Mouse (Mus musculus): Measurements from ENCODE around the gene Gm7168. TPM values are rescaled to one million over a fixed set of nuclear protein-coding genes. Genes with fewer than 3 reads are reported as not detected.
A peak's percentile ranks its signal among the peaks of the same experiment; 100 is the strongest.

Gm7168 gene
- polyA plus RNA-seq, 1 experiment from 2014 or later = not detected

GRCm38 (mm10) chr17:13913951-13914350, 34.2 kb upstream of the Gm7168 start:
- no peaks in the 10 kb centered on the region for H3K36me3 ChIP-seq (ENCODE audit: control insufficient read depth, insufficient read depth, low read length)
- 25% methylated on average over 4 of the region's 4 CpGs for WGBS
- no peak overlapping the region for H3K4me2 ChIP-seq (replicated peaks; ENCODE audit: low read depth)
- H3K9me3 ChIP-seq (ENCODE audit: control insufficient read depth, low read length) = no peaks in the 10 kb centered on the region
- TF ChIP-seq CTCF (IDR thresholded peaks at IDR 0.05; ENCODE audit: low read depth) (no peak), EP300 (optimal IDR thresholded peaks at IDR 0.05) (no peak)
- H3K9ac ChIP-seq (ENCODE audit: low read length) = no peak overlapping the region
- H3K27me3 ChIP-seq (ENCODE audit: control insufficient read depth, insufficient read depth, low read length) = no peaks in the 10 kb centered on the region
- ATAC-seq (ENCODE audit: low FRiP score, low TSS enrichment) = no peak
- no peak for DNase-seq (ENCODE audit: low spot score)
- peak overlapping the region; percentile 30; the same call in 1 of the 2 replicates for H3K27ac ChIP-seq (replicated peaks)
- no peaks in the 10 kb centered on the region for H3K4me1 ChIP-seq (replicated peaks; ENCODE audit: control insufficient read depth, insufficient read depth)
- H3K4me3 ChIP-seq (ENCODE audit: low read depth, low read length) = no peak overlapping the region

DNA sequence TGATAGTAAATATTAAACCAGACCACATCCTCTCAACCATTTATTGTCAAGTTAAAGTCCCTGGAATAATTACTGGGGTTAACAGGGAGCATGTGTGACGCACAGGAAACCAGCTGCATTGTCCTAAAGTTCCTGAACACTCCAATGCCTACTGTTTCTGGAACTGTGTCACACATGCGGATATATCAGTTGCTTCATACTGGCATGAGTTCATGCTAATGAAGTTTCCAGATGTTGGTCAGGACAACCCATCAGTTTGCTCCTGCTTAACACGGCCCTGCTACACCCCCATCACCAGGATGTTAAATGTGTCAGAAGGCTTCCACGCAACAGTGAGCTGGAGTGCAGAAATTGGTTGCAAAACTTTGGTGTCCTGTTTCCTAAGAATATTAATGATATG, 33.6 kb upstream of the Gm7168 start:
- Histone ChIP-seq H3K27ac (replicated peaks) (peak overlapping the region; percentile 41; the same call in 1 of the 2 replicates), H3K4me2 (replicated peaks; ENCODE audit: low read depth) (no peak overlapping the region), H3K27me3 (ENCODE audit: control insufficient read depth, insufficient read depth, low read length) (no peaks in the 10 kb centered on the region), H3K4me1 (replicated peaks; ENCODE audit: control insufficient read depth, insufficient read depth) (no peaks in the 10 kb centered on the region), H3K9ac (ENCODE audit: low read length) (no peak overlapping the region), H3K36me3 (ENCODE audit: control insufficient read depth, insufficient read depth, low read length) (no peaks in the 10 kb centered on the region), H3K4me3 (ENCODE audit: low read depth, low read length) (no peak overlapping the region), H3K9me3 (ENCODE audit: control insufficient read depth, low read length) (no peaks in the 10 kb centered on the region)
- 54% methylated on average over 4 of the region's 4 CpGs for WGBS
- peak; percentile 8 for DNase-seq (ENCODE audit: low spot score)
- peak; percentile 69; the same call in 1 of the 2 replicates for ATAC-seq (ENCODE audit: low FRiP score, low TSS enrichment)
- TF ChIP-seq CTCF (IDR thresholded peaks at IDR 0.05; ENCODE audit: low read depth) (no peak), EP300 (optimal IDR thresholded peaks at IDR 0.05) (no peak)

- no peak overlapping the region for H3K9ac ChIP-seq (ENCODE audit: low read length)
- H3K27ac ChIP-seq (replicated peaks) = no peak overlapping the region
- no peak for ATAC-seq (ENCODE audit: low FRiP score, low TSS enrichment)
These were observed 27.4 kb upstream of the Gm7168 start for GRCm38 (mm10) chr17:13920771-13921170.

DNA sequence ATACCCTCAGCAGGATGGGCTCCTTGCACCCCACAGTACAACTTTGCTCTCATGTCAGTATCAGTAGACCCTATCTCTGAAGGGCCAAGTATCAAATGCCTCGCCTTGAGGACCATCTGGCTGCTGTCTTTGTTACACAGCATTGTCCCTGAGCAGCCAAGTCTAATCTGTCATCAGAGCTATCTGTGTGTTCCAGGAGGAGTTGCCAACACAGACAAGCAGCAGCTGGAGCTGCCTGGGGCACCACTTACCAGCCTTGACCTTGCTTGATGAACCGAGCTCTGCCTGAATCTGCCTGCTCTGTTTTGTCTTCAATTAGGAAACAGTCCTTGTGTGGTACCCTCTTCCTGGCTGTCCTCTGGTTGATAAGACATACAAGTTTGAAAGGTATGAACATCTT, 24.8 kb upstream of the Gm7168 start:
- WGBS = 46% methylated on average over 2 of the region's 2 CpGs
- H3K27me3 ChIP-seq (ENCODE audit: control insufficient read depth, insufficient read depth, low read length) = no peaks in the 10 kb centered on the region
- H3K4me1 ChIP-seq (replicated peaks; ENCODE audit: control insufficient read depth, insufficient read depth) = no peaks in the 10 kb centered on the region
- H3K27ac ChIP-seq (replicated peaks) = no peak overlapping the region
- no peak overlapping the region for H3K4me3 ChIP-seq (ENCODE audit: low read depth, low read length)
- H3K36me3 ChIP-seq (ENCODE audit: control insufficient read depth, insufficient read depth, low read length) = no peaks in the 10 kb centered on the region
- no peak for ATAC-seq (ENCODE audit: low FRiP score, low TSS enrichment)
- DNase-seq (ENCODE audit: low spot score) = no peak
- TF ChIP-seq EP300 (optimal IDR thresholded peaks at IDR 0.05) (no peak), CTCF (IDR thresholded peaks at IDR 0.05; ENCODE audit: low read depth) (no peak)
- no peak overlapping the region for H3K9ac ChIP-seq (ENCODE audit: low read length)
- no peak overlapping the region for H3K4me2 ChIP-seq (replicated peaks; ENCODE audit: low read depth)
- no peaks in the 10 kb centered on the region for H3K9me3 ChIP-seq (ENCODE audit: control insufficient read depth, low read length)

More at GRCm38 (mm10) chr17:13920771-13921170, 27.4 kb upstream of the Gm7168 start:
- H3K36me3 ChIP-seq (ENCODE audit: control insufficient read depth, insufficient read depth, low read length) = no peaks in the 10 kb centered on the region
- H3K4me3 ChIP-seq (ENCODE audit: low read depth, low read length) = no peak overlapping the region
- TF ChIP-seq CTCF (IDR thresholded peaks at IDR 0.05; ENCODE audit: low read depth) = no peak
- no peak for TF ChIP-seq EP300 (optimal IDR thresholded peaks at IDR 0.05)
- no peaks in the 10 kb centered on the region for H3K4me1 ChIP-seq (replicated peaks; ENCODE audit: control insufficient read depth, insufficient read depth)
- no peak for DNase-seq (ENCODE audit: low spot score)
- H3K4me2 ChIP-seq (replicated peaks; ENCODE audit: low read depth) = no peak overlapping the region
- H3K27me3 ChIP-seq (ENCODE audit: control insufficient read depth, insufficient read depth, low read length) = no peaks in the 10 kb centered on the region
- H3K9me3 ChIP-seq (ENCODE audit: control insufficient read depth, low read length) = no peaks in the 10 kb centered on the region
- WGBS = 47% methylated on average over 2 of the region's 2 CpGs

DNA sequence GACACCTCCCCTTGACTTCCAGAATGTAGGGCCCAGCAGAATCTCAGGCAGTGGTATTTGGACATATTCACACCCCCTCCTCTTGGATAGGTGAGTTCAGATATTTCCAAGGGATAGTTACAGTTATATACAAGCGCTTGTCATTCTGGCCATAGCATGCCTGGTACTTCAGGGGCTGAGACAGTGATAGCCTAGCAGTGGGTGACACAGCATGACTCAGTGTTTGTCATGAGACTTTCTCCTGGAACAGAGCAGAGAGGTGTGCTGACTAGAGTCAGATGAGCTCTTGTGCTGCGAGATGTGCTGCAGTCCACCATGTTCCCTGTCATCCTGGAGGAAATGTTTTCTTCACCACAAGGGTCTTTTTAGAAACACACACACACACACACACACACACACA, 23.6 kb upstream of the Gm7168 start:
- H3K36me3 ChIP-seq (ENCODE audit: control insufficient read depth, insufficient read depth, low read length) = no peaks in the 10 kb centered on the region
- TF ChIP-seq EP300 (optimal IDR thresholded peaks at IDR 0.05) (no peak), CTCF (IDR thresholded peaks at IDR 0.05; ENCODE audit: low read depth) (no peak)
- ATAC-seq (ENCODE audit: low FRiP score, low TSS enrichment) (no peak), DNase-seq (ENCODE audit: low spot score) (no peak)
- H3K9me3 ChIP-seq (ENCODE audit: control insufficient read depth, low read length) = no peaks in the 10 kb centered on the region
- H3K27ac ChIP-seq (replicated peaks) = no peak overlapping the region
- H3K4me3 ChIP-seq (ENCODE audit: low read depth, low read length) = no peak overlapping the region
- H3K27me3 ChIP-seq (ENCODE audit: control insufficient read depth, insufficient read depth, low read length) = no peaks in the 10 kb centered on the region
- WGBS = 79% methylated on average over 2 of the region's 2 CpGs
- no peak overlapping the region for H3K9ac ChIP-seq (ENCODE audit: low read length)
- no peak overlapping the region for H3K4me2 ChIP-seq (replicated peaks; ENCODE audit: low read depth)
- H3K4me1 ChIP-seq (replicated peaks; ENCODE audit: control insufficient read depth, insufficient read depth) = no peaks in the 10 kb centered on the region

DNA sequence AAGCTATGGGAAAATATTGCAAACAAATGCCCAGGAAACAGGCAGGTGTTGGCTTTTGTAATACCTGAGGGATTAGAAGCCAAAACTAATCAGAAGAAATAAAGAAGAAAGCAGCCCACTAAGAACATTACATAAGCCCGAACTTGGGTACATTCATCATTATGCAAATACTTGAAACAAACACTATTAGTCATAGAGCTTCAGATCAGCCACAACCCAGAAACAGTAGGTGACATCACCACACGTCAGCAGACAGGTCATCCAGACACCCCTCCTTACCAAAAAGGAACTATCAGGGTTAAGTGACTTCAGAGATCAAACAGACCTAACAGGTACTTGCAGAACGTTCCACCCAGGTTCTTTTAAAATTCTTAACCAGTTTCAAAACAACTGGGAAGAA, 22.2 kb upstream of the Gm7168 start:
- H3K9me3 ChIP-seq (ENCODE audit: control insufficient read depth, low read length) = no peaks in the 10 kb centered on the region
- H3K4me3 ChIP-seq (ENCODE audit: low read depth, low read length) = no peak overlapping the region
- H3K9ac ChIP-seq (ENCODE audit: low read length) = no peak overlapping the region
- DNase-seq (ENCODE audit: low spot score) (peak; percentile 35), ATAC-seq (ENCODE audit: low FRiP score, low TSS enrichment) (peak; percentile 85)
- H3K4me2 ChIP-seq (replicated peaks; ENCODE audit: low read depth) = no peak overlapping the region
- no peaks in the 10 kb centered on the region for H3K27me3 ChIP-seq (ENCODE audit: control insufficient read depth, insufficient read depth, low read length)
- no peaks in the 10 kb centered on the region for H3K36me3 ChIP-seq (ENCODE audit: control insufficient read depth, insufficient read depth, low read length)
- WGBS = 42% methylated on average over 3 of the region's 3 CpGs
- no peak for TF ChIP-seq CTCF (IDR thresholded peaks at IDR 0.05; ENCODE audit: low read depth)
- TF ChIP-seq EP300 (optimal IDR thresholded peaks at IDR 0.05) = no peak
- H3K27ac ChIP-seq (replicated peaks) = peak overlapping the region; percentile 53; the same call in 1 of the 2 replicates
- H3K4me1 ChIP-seq (replicated peaks; ENCODE audit: control insufficient read depth, insufficient read depth) = no peaks in the 10 kb centered on the region

Data from stomach, postnatal 0 days (tissue).